Mouse (Mus musculus): ENCODE measurements around the gene Ak2. TPM values are rescaled to one million over a fixed set of nuclear protein-coding genes. Genes with fewer than 3 reads are reported as not detected.

Ak2 gene
- polyA plus RNA-seq, 1 experiment from 2014 or later, result 552 TPM

DNA sequence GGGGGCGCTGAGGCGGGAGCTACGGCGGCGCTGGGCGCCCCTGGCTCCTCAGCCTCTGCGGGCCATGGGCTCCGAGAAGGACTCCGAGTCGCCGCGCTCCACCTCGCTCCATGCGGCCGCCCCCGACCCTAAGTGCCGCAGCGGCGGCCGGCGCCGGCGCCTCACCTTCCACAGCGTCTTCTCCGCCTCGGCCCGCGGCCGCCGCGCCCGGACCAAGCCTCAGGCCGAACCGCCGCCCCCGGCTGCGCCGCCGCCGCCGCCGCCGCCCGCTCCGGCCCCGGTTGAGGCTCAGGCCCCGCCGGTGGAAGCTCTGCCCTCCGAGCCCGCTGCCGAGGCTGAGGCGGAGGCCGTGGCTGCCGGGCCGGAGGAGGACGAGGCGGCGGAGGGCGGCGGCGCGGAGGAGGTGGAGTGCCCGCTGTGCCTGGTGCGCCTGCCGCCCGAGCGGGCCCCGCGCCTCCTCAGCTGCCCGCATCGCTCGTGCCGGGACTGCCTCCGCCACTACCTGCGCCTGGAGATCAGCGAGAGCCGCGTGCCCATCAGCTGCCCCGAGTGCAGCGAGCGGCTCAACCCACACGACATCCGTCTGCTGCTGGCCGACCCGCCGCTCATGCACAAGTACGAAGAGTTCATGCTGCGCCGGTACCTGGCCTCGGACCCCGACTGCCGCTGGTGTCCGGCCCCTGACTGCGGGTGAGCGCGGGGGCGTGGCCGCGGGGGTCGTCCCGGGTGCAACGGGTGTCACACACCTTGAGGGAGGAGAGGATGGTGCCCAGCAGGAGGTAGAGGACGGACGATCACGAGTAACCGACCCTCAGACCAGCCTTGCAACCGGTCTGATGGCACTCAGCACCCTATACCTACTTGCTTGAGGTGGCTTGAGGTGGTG, 66.7 kb downstream of the Ak2 start, which contains the start of gene Rnf19b:
Gene Rnf19b, plus strand, starts transcription at position 65 of the 886 bp plus-strand sequence.
- ATAC-seq, result peak; percentile 62
- Histone ChIP-seq H3K9ac (ENCODE audit: low read depth, low read length) (peak within 1 kb of the TSS; percentile 92), H3K4me1 (replicated peaks; ENCODE audit: control insufficient read depth, insufficient read depth, low read length) (peaks cover 11% of the 10 kb centered on the region; the same call in 1 of the 2 replicates), H3K4me2 (replicated peaks; ENCODE audit: low read depth) (peak within 1 kb of the TSS; percentile 100), H3K27ac (ENCODE audit: low read depth, low read length) (peak within 1 kb of the TSS; percentile 93), H3K4me3 (ENCODE audit: low read depth, low read length) (peak within 1 kb of the TSS; percentile 93), H3K9me3 (ENCODE audit: control insufficient read depth) (no peaks in the 10 kb centered on the region), H3K36me3 (ENCODE audit: control insufficient read depth, insufficient read depth) (no peaks in the 10 kb centered on the region), H3K27me3 (replicated peaks; ENCODE audit: control insufficient read depth, insufficient read depth, low read length) (no peaks in the 10 kb centered on the region)
- under 1% methylated on average over 71 of the region's 107 CpGs for WGBS
- no peak for TF ChIP-seq CTCF (IDR thresholded peaks at IDR 0.05; ENCODE audit: low read depth)

DNA sequence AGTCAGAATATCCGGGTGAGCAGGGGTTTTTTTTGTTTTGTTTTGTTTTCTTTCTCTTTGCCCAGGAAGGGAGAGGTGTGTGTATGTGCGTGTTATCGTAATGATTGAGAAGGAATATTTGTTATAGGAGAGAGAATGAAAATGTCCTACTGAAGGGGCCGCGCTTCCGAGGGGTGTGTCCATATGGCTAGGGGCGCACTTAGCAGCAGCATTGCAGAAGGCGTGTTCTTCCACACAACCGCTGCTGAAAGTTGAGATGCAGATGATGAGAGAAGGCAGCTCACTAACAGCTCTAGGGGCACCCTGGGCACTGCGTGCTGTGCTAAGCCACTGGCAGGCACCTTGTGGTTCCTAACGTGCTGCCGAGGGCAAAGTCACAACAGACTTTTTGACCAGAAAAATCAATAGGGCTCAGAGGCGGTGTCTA, 67.4 kb downstream of the Ak2 start:
- H3K27me3 ChIP-seq (replicated peaks; ENCODE audit: control insufficient read depth, insufficient read depth, low read length), result no peaks in the 10 kb centered on the region
- peak overlapping the region; percentile 100 for H3K4me2 ChIP-seq (replicated peaks; ENCODE audit: low read depth)
- no peak for ATAC-seq
- H3K36me3 ChIP-seq (ENCODE audit: control insufficient read depth, insufficient read depth), result no peaks in the 10 kb centered on the region
- no peak overlapping the region for H3K27ac ChIP-seq (ENCODE audit: low read depth, low read length)
- peak overlapping the region; percentile 92 for H3K9ac ChIP-seq (ENCODE audit: low read depth, low read length)
- peaks cover 11% of the 10 kb centered on the region; the same call in 1 of the 2 replicates for H3K4me1 ChIP-seq (replicated peaks; ENCODE audit: control insufficient read depth, insufficient read depth, low read length)
- no peaks in the 10 kb centered on the region for H3K9me3 ChIP-seq (ENCODE audit: control insufficient read depth)
- H3K4me3 ChIP-seq (ENCODE audit: low read depth, low read length), result peak overlapping the region; percentile 93
- 2% methylated on average over 13 of the region's 13 CpGs for WGBS
- TF ChIP-seq CTCF (IDR thresholded peaks at IDR 0.05; ENCODE audit: low read depth), result 0 out of 2 replicates have a peak, but pooled peaks have one; percentile 11

DNA sequence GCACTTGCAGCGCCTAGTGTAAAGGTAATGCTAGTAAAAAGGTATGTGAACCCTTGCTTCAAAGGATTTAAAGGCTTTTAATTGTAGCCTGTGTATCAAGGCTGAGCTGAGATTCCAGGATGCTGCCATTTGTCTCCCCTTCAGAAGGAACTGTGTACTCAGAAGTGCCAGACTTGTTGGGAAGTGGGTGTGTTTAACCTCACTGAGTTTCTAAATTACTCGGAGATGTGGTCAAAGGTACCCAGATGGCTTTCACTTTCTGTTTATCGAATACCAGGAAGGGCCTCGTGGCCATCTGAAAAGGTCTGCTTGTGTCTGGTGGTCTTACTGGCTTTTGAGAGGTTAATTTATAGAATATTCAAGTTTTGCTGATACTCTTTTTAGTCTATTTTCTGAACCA, 68.2 kb downstream of the Ak2 start:
- H3K9me3 ChIP-seq (ENCODE audit: control insufficient read depth), result no peaks in the 10 kb centered on the region
- H3K4me2 ChIP-seq (replicated peaks; ENCODE audit: low read depth), result peak overlapping the region; percentile 100
- H3K4me3 ChIP-seq (ENCODE audit: low read depth, low read length), result peak overlapping the region; percentile 93
- no peak for ATAC-seq
- no peak overlapping the region for H3K27ac ChIP-seq (ENCODE audit: low read depth, low read length)
- no peaks in the 10 kb centered on the region for H3K27me3 ChIP-seq (replicated peaks; ENCODE audit: control insufficient read depth, insufficient read depth, low read length)
- H3K4me1 ChIP-seq (replicated peaks; ENCODE audit: control insufficient read depth, insufficient read depth, low read length), result peaks cover 11% of the 10 kb centered on the region; the same call in 1 of the 2 replicates
- WGBS, result 17% methylated on average over 4 of the region's 4 CpGs
- H3K36me3 ChIP-seq (ENCODE audit: control insufficient read depth, insufficient read depth), result no peaks in the 10 kb centered on the region
- TF ChIP-seq CTCF (IDR thresholded peaks at IDR 0.05; ENCODE audit: low read depth), result no peak
- peak overlapping the region; percentile 92; the same call in 1 of the 2 replicates for H3K9ac ChIP-seq (ENCODE audit: low read depth, low read length)

Other genes with a start within 250 kb of the Ak2 start
- gene A3galt2, start 236.6 kb upstream of the Ak2 start, polyA plus RNA-seq (2015; fragmentation: Nextera tagmentation; extraction: Ambion mirVana), result not detected in 2 replicates
- gene Zfp362, start 185.9 kb upstream of the Ak2 start, polyA plus RNA-seq (2015; fragmentation: Nextera tagmentation; extraction: Ambion mirVana), result 12.6 and 12.9 TPM in 2 replicates
- gene Trim62, start 108.4 kb upstream of the Ak2 start, polyA plus RNA-seq (2015; fragmentation: Nextera tagmentation; extraction: Ambion mirVana), result 2.1 and 2.8 TPM in 2 replicates
- 13.1 and 13.3 TPM in 2 replicates for gene Azin2, start 29.5 kb upstream of the Ak2 start, polyA plus RNA-seq (2015; fragmentation: Nextera tagmentation; extraction: Ambion mirVana)
- 11.0 and 12.2 TPM in 2 replicates for gene Rnf19b, start 66.3 kb downstream of the Ak2 start, polyA plus RNA-seq (2015; fragmentation: Nextera tagmentation; extraction: Ambion mirVana)
- 363 and 366 TPM in 2 replicates for gene Tmem54, start 113.6 kb downstream of the Ak2 start, polyA plus RNA-seq (2015; fragmentation: Nextera tagmentation; extraction: Ambion mirVana)
- 3.9 and 4.6 TPM in 2 replicates for gene Hpca, start 130.1 kb downstream of the Ak2 start, polyA plus RNA-seq (2015; fragmentation: Nextera tagmentation; extraction: Ambion mirVana)
- 14.5 and 15.4 TPM in 2 replicates for gene Fndc5, start 145.0 kb downstream of the Ak2 start, polyA plus RNA-seq (2015; fragmentation: Nextera tagmentation; extraction: Ambion mirVana)
- 6.9 and 7.7 TPM in 2 replicates for gene S100pbp, start 197.8 kb downstream of the Ak2 start, polyA plus RNA-seq (2015; fragmentation: Nextera tagmentation; extraction: Ambion mirVana)
- 35.6 and 41.8 TPM in 2 replicates for gene Yars, start 197.8 kb downstream of the Ak2 start, polyA plus RNA-seq (2015; fragmentation: Nextera tagmentation; extraction: Ambion mirVana)